In the genomic region with DNA sequence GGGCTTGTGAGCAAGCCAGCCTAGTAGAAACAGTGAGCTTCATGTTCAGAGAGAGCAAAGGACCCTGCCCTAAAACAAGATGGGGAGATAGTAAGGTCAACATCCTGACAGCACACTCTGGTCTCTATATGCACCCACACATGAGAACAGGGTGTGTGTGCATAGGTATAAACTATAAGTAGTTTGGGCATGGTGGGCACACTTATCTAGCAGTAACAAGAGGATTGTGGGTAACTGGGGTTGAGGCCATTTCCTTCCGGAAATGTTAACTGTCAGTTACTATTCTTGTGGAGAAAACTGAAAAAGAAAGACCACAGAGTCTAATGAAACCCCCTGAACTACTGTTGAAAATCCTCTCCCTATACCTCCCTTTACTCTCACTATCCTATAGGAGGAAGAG, we compare ENCODE assay signal across 24 mouse cellular contexts.
"Had no signal": no experiment of that assay in that cellular context is flagged by ENCODE, and none has a peak within 500 bp of the region (broad histone marks: within the 10 kb centered on the region; RNA-seq: fewer than 3 reads in every experiment).

No protein-coding gene starts in this region.

- H3K4me3 ChIP-seq: gastrocnemius, adult 2 months; heart, embryonic 10.5 days; heart, embryonic 12.5 days; hindbrain, embryonic 10.5 days; hindbrain, embryonic 12.5 days; intestine, embryonic 15.5 days; limb, embryonic 13.5 days; limb, embryonic 15.5 days had no signal

- H3K27ac ChIP-seq: gastrocnemius, adult 2 months; heart, embryonic 10.5 days; hindbrain, embryonic 10.5 days; hindbrain, embryonic 12.5 days; hindbrain, embryonic 14.5 days; intestine, embryonic 15.5 days; limb, embryonic 13.5 days; limb, embryonic 15.5 days; liver, embryonic 14.5 days had no signal

- H3K36me3 ChIP-seq: heart, embryonic 10.5 days; heart, embryonic 12.5 days; hindbrain, embryonic 10.5 days; hindbrain, embryonic 12.5 days; intestine, embryonic 15.5 days; limb, embryonic 13.5 days; limb, embryonic 15.5 days had no signal

- H3K4me1 ChIP-seq: heart, embryonic 10.5 days; heart, embryonic 12.5 days; hindbrain, embryonic 10.5 days; hindbrain, embryonic 12.5 days; intestine, embryonic 15.5 days; limb, embryonic 15.5 days had no signal

- ATAC-seq: hindbrain, embryonic 16.5 days; inflammation-experienced regulatory T-cells, adult 6 months; intestine, embryonic 15.5 days; intestine, postnatal 0 days had no signal

- H3K9ac ChIP-seq: heart, embryonic 12.5 days; hindbrain, embryonic 12.5 days; hindbrain, embryonic 14.5 days; intestine, embryonic 15.5 days; limb, embryonic 13.5 days; limb, embryonic 15.5 days; liver, embryonic 14.5 days had no signal

- DNase-seq: gastrocnemius, adult 2 months; gastrocnemius, postnatal 10 days; gastrocnemius, postnatal 25 days; heart, adult 18-20 months; heart, postnatal 10 days; heart, postnatal 4 days; kidney, adult 18-20 months; kidney, adult 8-10 months; kidney, postnatal 10 days; kidney, postnatal 25 days; left cerebral cortex, postnatal 4 days had no signal

- H3K4me2 ChIP-seq: heart, embryonic 12.5 days; hindbrain, embryonic 12.5 days; hindbrain, embryonic 14.5 days; intestine, embryonic 15.5 days; limb, embryonic 13.5 days; limb, embryonic 15.5 days; liver, embryonic 11.5 days had no signal

- H3K27me3 ChIP-seq: heart, embryonic 12.5 days; hindbrain, embryonic 12.5 days; intestine, embryonic 15.5 days; limb, embryonic 13.5 days; limb, embryonic 15.5 days had no signal

- H3K9me3 ChIP-seq: heart, embryonic 10.5 days; hindbrain, embryonic 10.5 days; hindbrain, embryonic 12.5 days; intestine, embryonic 15.5 days; limb, embryonic 13.5 days; limb, embryonic 15.5 days had no signal
